Mouse (Mus musculus): ENCODE data around the gene Nckap5.

- no peak for TF ChIP-seq ZNF384 (IDR thresholded peaks at IDR 0.05; ENCODE audit: low read depth, low read length)
- no peak for TF ChIP-seq CHD2 (IDR thresholded peaks at IDR 0.05; ENCODE audit: low read depth, low read length)
Observed at GRCm38 (mm10) chr1:126120506-126120905, 710.1 kb downstream of the Nckap5 start.

Data from ES-E14 (cell line).